Mouse (Mus musculus) large intestine, adult 2 months (tissue): ENCODE measurements around the gene Vmn1r1. TPM values are rescaled to one million over a fixed set of nuclear protein-coding genes. Genes with fewer than 3 reads are reported as not detected.
A peak's percentile ranks its signal among the peaks of the same experiment; 100 is the strongest.

Source experiments
- DNase-seq: peaks from one replicate; pipeline ENCODE4 v3.0.0-alpha.2; 2012; ENCODE audit warnings: low read depth, low spot score
- WGBS: fragments of 180-500 bp; shearing (Covaris S2); methylation state at CpG from one replicate; pipeline ENCODE4 v1.1.7; 2018; 5-methylcytosine and 5-hydroxymethylcytosine counted together
- polyA plus RNA-seq: library from polyadenylated mRNA; depleted of rRNA; stranded (reverse); fragments of >200 nt; gene quantifications from 2 replicates; pipeline ENCODE4 v1.2.3, GENCODE M21; 2012

Gene Vmn1r1
- polyA plus RNA-seq, 1 experiment, result not detected

- DNase-seq, result no peak
- 17% methylated on average over 9 of the region's 9 CpGs for WGBS
These were observed 24.3 kb downstream of the Vmn1r1 start for GRCm38 (mm10) chr1:182139937-182140336.

GRCm38 (mm10) chr1:182138172-182138571, 26.1 kb downstream of the Vmn1r1 start:
- no peak for DNase-seq
- 75% methylated on average over 8 of the region's 8 CpGs for WGBS

- WGBS, result 39% methylated on average over 28 of the region's 28 CpGs
- no peak for DNase-seq
These were observed 26.8 kb downstream of the Vmn1r1 start for GRCm38 (mm10) chr1:182137204-182138125.

- DNase-seq, result no peak
- WGBS, result 48% methylated on average over 2 of the region's 2 CpGs
These were observed 33.5 kb downstream of the Vmn1r1 start for GRCm38 (mm10) chr1:182130830-182131229.

- DNase-seq, result peak; percentile 61
- WGBS, result under 1% methylated on average over 33 of the region's 33 CpGs
These were observed 39.3 kb downstream of the Vmn1r1 start for GRCm38 (mm10) chr1:182124924-182125368.

- WGBS, result under 1% methylated on average over 37 of the region's 37 CpGs
- peak; percentile 83 for DNase-seq
These were observed 39.8 kb downstream of the Vmn1r1 start, which contains the start of gene Srp9 for GRCm38 (mm10) chr1:182124506-182124905. Gene Srp9, plus strand, starts transcription at chr1:182124737.

- no peak for DNase-seq
- WGBS, result 77% methylated on average over 4 of the region's 4 CpGs
These were observed 41.9 kb downstream of the Vmn1r1 start for GRCm38 (mm10) chr1:182122413-182122812.

GRCm38 (mm10) chr1:182115651-182116408, 48.5 kb downstream of the Vmn1r1 start:
- 13% methylated on average over 7 of the region's 7 CpGs for WGBS
- no peak for DNase-seq

GRCm38 (mm10) chr1:182115197-182115596, 49.1 kb downstream of the Vmn1r1 start:
- DNase-seq, result no peak
- 13% methylated on average over 5 of the region's 5 CpGs for WGBS

GRCm38 (mm10) chr1:182113587-182114500, 50.4 kb downstream of the Vmn1r1 start:
- no peak for DNase-seq
- WGBS, result 66% methylated on average over 19 of the region's 19 CpGs

- whole genome bisulfite sequencing, result 96% methylated on average over 11 of the region's 11 CpGs
- DNase-seq, result no peak
These were observed 51.2 kb downstream of the Vmn1r1 start for GRCm38 (mm10) chr1:182113131-182113530.

GRCm38 (mm10) chr1:182112385-182112784, 51.9 kb downstream of the Vmn1r1 start:
- 76% methylated on average over 15 of the region's 15 CpGs for WGBS
- DNase-seq, result no peak

- 61% methylated on average over 14 of the region's 14 CpGs for WGBS
These were observed 52.6 kb downstream of the Vmn1r1 start for GRCm38 (mm10) chr1:182111386-182112317.

GRCm38 (mm10) chr1:182110708-182111385, 53.4 kb downstream of the Vmn1r1 start:
- no peak for DNase-seq
- 72% methylated on average over 15 of the region's 15 CpGs for WGBS

More at GRCm38 (mm10) chr1:182111386-182112317, 52.6 kb downstream of the Vmn1r1 start:
- no peak for DNase-seq

GRCm38 (mm10) chr1:182110185-182110584, 54.1 kb downstream of the Vmn1r1 start:
- no peak for DNase-seq
- WGBS, result 91% methylated on average over 11 of the region's 11 CpGs

- WGBS, result 61% methylated on average over 13 of the region's 13 CpGs
- no peak for DNase-seq
These were observed 55.7 kb downstream of the Vmn1r1 start for GRCm38 (mm10) chr1:182108397-182109099.

- no peak for DNase-seq
These were observed 57.0 kb downstream of the Vmn1r1 start for GRCm38 (mm10) chr1:182107251-182107650.

More at GRCm38 (mm10) chr1:182107251-182107650, 57.0 kb downstream of the Vmn1r1 start:
- 85% methylated on average over 9 of the region's 9 CpGs for WGBS
